Mouse (Mus musculus) cerebellum, postnatal 4 days (tissue): ENCODE measurements around the gene Acap1.
A peak's percentile ranks its signal among the peaks of the same experiment; 100 is the strongest.

ENCODE experiments used
- DNase-seq, 2 experiments: peaks; one replicate each; pipeline ENCODE4 v3.0.0; 2022; ENCODE audit warnings: low spot score in 2 of 2, mixed read lengths in 1 of 2

Acap1 gene

DNA sequence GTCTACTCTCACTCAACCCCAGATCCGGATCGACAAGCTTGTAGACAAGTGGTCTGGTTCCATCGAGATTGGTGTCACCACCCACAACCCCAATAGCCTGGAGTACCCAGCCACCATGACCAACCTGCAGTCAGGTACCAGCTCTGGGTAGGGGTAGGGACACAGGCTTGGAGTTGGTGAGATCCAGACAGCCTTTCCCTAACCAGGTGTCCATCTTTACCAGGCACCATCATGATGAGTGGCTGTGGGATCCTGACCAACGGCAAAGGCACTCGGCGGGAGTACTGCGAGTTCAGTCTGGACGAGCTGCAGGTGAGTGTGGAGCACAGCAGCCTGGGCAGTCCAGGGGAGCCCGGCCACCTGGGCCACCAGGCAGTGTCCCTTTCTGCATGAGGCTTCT is 9.0 kb upstream of the Acap1 start:
- no peak for DNase-seq

DNA sequence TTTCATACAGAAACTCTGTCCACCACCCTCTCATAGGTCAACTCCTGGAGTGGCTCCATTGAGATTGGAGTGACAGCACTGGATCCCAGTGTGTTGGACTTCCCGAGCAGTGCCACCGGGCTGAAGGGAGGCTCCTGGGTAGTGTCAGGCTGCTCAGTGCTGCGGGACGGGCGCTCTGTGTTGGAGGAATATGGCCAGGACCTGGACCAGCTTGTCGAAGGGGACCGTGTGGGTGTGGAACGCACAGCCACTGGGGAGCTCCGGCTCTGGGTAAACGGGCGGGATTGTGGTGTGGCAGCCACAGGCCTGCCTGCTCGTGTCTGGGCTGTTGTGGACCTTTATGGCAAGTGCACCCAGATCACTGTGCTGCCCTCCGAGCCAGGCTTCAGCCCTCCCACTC is 7.6 kb upstream of the Acap1 start:
- no peak for DNase-seq

DNA sequence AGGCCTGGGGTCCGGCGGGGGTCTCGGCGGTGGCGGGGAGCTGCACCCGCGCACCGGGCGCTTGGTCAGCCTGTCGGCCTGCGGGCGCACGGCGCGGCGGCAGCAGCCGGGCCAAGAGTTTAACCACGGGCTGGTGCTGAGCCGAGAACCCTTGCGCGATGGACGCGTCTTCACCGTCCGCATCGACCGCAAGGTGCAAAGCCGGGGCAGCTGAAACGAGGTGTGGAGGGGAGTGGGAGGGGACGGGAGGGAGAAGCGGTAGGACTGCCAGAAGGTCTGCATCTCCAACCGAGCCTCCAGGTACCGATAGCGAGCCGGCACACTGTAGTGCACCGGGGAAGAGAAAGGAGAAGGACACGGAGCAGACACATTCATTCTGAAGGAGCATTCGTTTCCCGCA is 6.7 kb upstream of the Acap1 start:
- no peak for DNase-seq

DNA sequence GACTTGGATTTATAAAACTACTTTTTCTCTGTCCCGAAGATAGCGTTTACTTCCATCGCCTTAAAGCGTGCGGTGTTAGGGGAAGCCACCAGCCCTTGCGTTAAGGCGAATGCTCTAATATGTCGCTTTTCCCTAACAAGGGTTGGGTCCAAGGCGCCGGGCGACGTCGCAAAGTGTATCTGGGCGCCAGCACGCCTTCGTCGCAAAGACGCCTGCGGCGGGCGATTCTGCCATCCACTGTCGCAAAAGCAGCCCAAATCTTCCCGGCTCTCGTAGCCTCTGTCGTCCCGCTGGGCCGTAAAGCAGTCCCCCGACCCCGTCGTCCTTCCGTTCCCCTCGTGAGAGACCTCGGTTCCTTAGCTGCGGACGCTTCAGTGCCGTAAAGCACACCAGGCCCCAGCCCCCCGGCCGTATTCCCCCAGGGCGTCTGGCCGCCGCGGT is 6.1 kb upstream of the Acap1 start:
- peak; percentile 81 to 93 for DNase-seq

DNA sequence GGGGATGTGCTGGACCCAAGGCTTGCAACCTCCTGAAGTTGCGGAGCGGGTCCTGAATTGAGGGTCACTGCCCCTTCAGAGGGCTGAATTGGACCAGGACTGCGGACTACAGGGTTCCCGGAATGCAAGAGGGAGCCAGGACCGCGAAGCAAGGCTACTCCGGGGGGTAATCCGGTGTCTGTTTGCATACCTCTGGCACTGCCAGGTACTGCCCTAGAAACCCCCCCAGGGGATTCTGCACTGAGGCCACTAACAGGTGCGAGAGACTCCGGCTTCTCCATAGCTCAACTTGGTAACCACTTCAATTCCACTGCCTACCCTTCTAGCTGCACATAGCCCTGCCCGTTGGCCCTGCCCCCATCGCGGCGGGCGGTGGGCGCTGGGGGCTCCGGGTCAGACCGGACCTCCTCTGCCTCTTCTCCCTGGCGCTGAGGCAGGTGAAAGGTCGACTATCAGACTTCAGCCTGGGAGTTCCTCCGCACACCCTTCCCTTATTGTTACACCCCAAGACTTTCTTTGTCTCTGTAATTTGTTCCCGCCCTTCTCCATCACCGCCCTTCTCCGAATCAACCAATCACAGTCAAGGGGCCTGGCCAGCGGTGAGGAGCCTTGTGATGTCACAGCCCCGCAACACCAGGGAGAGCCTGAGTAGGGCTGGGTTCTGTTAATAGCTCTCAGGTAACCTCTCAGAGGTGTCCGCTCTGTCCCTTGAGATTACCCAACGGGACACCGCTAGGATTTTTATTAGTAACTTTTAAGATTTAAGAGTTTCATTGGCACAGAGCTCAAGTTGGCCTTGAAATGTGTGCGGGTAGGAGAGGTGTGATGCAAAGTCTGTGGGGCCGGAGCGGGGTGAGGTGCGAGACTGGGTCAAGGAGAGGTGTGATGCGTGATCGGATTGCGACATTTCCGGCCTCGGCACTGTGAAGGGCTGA is 5.4 kb upstream of the Acap1 start, which contains the start of the genes 2810408A11Rik and Neurl4:
2810408A11Rik (minus strand) TSS at position 517 of the 935 bp plus-strand sequence.
Neurl4 (plus strand) TSS at position 602 of the 935 bp plus-strand sequence.
- DNase-seq: peak; percentile 47 to 78

DNA sequence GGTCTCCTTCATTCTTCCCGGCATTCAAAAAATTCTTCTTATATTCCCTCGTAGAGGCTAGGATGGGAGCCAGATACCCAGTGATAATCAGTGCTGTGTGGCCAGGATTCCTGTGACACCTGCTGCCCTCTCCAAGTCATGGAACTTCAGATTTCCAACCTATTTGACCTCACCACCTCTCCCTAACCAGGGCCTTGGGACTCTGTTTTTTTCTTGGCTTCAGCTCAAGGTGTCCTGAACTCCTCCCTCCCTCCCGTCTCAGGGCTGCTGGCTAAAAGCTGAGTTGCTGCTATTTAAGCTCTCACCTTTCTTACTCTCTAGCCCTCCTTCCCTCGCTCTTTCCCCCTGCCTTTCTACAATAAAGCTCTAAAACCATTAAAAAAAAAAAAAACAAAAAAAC is 4.5 kb upstream of the Acap1 start:
- no peak for DNase-seq

DNA sequence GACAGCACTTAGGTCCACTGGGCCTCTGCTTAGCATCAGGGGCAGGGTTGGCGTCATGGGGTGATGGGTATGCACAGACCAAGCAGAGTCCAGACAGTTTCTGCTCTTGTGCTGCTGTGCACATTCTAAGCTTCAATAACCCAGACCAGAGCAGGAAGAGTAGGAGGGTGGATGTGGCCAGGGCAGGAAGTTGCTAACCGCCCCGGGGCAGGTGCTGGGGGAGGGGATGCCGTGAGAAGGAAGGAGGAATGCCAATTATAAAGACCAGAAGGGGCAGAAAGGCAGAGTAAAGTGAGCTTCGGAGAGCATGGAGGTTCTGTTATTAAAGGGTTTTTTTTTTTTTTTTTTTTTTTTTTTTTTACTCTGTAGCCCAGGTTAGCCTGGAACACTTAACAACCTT is 668 bp downstream of the Acap1 start:
- DNase-seq: no peak

DNA sequence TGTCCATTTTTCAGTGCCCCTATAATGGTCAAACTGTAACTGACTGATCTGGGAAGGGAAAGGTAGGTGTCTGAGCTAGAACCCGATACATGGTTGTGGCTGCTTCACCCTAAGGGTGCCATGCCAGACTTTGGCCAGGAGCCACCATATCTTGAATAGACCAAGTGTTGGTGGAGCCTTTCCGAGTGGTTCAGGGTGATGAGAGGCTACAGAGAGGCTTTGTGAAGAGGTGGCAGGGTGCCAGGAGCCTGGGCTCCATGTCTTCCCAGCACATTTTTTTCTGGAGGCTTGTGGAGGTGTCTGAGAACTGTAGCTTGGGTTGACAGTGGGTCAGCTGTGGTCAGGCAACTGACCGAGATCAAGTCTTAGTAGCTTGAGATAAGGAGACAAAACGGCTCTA is 3.9 kb downstream of the Acap1 start:
- no peak for DNase-seq

DNA sequence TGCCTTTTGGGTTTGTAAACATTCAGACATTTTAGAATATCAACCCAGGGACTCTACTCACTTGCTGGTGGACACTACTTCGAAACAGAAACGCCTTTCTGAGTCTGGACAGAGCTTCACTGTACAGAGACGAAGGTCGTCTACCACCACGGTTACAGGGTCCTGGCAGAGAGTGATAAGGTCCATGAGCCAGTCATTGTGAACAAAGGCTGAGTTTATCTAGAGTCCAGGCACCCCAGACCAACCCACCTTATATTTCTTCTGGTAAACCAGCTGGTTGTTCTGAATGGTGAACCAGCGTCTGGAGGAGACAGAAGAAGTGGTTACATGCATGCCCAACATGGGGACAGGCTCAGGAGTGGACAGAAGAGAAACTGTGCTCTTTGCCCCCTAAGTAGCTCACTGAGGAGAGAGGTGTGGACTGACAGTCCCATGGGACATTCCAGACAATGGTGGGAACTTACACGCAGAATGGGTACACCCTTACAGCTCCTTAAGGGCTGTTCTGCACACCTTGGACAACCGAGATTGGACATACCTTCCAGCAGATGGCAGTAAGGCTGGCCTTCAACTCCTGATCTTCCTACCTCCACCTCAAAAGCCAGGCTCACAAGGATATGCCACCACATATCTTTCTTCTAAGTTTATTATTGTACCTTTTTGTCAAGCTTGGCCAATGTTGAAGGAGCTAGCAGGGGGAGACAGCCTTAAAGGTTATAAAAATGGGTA is 8.3 kb downstream of the Acap1 start:
- no peak for DNase-seq

DNA sequence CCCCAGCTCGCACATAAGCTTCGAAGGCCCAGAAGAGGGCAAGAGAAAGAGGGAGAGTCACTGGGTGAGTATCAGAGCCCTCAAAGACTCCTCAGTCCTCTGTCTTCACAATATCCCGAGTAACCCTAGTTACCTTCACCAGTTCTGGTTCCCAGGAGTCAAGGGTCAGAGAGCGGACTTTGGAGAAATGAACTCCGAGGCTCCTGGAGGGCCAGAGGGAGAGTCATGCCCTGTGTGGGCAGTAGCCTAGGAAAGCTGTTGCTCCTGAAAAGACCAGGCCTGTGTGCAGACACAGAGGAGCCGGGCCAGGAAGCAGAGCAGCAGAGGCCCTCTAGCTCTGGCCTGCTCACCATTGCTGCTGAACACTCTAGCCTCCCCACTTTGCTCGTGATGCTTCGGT is 10.7 kb downstream of the Acap1 start:
- DNase-seq: no peak

DNA sequence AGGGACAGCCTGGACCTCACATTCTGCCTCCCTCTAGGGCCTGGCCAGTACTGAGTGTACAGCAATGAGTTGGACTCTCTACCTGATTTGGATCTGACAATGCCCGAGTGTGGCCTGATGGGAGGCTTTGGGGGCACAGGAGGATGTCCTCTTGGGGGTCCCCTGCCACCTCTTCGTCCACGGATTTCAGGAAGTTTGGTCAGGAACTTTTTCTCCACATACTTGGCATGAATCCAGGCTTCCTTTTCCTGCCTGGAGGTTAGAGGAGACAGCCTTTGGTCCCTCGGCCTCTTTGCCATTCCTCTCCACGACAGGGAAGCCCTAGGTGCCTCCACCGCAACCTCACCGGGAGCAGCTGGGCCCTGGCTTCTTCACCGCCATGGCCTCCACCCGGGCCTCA is 11.1 kb downstream of the Acap1 start:
- DNase-seq: no peak

DNA sequence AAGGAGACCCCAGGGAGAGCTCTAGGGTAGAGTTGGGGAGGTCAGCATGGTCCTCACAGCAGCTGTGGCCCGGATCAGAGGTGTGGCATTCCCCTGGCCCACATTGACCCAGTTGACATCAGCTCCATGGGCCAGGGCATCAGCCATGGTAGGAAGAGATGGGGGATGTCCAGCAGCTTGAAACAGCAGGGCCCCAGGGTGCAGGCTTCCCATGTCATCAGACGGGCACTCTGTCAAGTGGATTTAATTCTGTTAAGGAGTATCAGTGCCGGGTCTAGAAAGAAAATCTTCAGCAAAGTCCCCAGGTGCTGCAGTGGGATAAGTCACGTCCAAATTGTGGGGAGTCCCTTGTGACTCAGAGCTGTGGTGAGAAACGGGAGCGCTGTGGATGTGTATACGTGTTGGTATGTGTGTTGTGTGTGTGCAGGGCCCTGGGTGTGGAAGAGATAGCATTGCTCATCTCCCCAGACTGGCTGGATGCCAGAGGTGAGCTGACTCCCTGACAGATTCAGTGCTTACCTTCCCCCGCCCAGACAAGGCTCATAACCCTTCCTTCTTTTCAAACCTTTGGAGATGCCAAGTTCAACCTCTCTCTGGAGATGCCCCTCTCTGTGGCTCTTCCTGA is 11.7 kb downstream of the Acap1 start:
- no peak for DNase-seq

DNA sequence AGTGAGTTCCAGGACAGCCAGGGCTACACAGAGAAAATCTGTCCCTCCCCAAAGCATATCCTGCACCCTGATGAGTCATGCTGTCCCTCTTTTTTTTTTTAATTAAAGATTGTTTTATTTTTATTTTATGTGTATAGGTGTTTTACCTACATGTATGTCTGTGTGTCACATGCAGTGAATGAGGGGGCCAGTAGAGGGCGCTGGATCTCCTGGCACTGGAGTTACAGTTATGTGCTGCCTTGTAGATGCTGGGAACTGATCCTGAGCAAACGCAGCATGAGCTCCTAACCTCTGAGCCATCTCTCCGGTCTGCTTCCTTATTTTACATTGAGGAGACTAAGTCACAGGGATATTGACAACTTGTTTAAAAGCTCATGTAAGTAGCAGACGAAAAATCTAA is 12.3 kb downstream of the Acap1 start:
- no peak for DNase-seq

DNA sequence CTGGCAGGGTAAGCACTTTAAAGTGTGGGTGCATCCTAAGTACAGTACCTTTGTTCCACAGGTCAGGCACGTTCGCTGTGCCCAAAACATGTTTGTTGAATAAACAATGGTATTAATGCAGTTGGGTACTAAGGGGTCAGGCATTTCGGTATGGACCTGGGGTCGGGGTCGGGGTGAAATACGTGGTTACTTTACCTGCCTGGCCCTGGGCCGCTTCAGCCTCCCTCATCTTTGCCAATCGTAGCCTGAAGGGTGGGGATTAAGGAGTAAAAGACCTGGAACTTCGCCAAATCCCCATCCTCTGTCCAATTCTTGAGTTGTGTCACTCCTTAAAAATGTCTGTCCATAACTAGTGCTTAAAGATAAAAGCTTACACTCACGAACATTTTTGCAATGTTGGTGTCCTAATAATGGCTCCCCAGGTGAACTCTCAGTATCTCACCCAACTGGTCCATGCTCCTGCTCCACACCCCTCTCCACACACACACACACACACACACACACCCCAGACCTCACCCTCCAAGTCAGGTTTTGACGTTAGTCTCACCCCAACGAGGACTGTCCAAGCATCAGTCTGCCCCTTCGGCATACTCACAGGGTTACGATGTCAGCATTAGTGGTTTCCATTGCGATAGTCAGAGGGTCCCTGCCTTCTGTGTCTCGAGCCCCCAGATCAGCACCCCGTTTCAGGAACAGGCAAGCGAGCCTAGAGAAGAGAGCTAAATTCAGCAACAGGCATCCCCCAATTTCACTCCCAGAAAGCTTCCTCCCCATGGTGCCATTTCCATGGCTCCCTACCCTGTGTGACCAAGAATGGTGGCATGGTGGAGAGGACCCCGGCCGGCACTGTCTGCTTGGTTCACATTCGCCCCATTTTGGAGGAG is 13.3 kb downstream of the Acap1 start:
- DNase-seq: no peak

DNA sequence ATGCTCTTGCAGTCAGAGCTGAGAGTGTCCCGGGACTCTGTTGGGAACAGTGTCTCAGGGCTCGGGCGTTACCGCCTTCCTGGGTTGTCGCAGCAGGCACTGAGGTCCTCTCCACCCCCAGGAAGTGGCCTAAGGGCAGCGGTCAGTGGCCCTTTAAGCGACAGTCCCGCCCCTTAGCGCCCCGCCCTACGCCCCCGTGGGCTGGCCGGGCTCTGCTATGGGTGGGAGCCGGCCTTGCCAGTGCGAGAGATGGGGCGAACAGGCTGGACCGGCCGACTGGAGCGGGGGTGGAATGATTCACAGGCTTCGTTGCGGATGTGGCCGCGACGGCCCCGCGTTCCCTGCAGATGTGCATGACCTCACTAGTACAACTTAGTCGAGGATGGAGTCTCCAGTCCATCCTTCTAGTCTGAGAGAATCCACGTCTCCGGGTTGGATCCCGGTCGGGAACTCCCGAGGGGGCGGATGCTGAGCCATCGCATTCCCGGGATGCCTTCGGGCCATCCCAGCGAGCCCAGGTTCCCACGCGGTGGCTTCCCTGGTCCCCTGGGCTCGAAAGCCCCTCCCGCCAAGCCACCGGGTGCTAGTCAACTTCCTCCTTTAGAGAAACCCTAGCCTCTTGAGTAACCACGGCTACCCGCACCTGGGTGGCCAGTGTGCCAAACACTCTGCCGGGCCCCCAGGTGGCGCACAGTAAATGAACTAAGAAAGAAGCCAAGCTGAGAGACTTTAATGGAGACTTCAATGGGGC is 14.3 kb downstream of the Acap1 start, which contains the start of gene Kctd11:
Kctd11 (minus strand) TSS at position 554 of the 751 bp plus-strand sequence.
- peak; percentile 49 to 63 for DNase-seq

DNA sequence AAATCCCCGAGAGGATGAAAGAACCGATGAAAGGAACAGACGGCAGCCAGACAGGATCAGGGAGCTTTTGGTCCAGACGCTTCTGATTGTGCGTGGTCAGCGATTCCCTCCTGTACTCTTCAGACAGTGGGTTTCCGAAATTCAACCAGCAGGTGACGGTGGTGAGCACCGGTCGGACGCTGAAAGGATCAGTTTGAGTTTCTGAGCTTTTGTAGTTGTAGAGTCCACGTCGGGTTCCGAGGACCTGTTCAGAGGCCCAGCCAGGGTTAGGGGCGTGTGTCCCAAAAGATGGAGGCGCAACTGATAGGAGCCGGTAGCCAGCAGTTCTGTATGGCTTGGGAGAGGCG is 14.9 kb downstream of the Acap1 start:
- peak in 1 of 2 experiments; percentile 62 for DNase-seq

DNA sequence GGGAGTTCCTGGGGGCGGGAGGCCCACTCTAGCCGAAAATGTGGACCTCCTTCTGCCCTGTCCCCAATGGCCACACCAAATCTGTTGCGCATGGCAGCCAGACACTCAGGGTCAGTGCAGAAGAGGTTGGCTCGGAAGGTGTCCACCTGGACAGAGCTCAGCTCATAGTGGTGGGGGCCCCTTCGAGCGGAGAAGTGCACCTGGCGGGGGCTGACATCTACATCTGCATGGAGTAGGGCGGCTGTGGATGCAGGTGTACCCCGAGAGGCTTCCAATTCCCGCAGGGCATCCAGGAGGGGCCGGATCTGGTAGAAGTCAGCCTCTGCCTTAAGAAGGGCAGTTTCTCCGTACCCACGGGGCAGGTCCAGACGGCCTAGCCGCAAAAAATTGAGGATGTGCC is 15.6 kb downstream of the Acap1 start:
- no peak for DNase-seq

DNA sequence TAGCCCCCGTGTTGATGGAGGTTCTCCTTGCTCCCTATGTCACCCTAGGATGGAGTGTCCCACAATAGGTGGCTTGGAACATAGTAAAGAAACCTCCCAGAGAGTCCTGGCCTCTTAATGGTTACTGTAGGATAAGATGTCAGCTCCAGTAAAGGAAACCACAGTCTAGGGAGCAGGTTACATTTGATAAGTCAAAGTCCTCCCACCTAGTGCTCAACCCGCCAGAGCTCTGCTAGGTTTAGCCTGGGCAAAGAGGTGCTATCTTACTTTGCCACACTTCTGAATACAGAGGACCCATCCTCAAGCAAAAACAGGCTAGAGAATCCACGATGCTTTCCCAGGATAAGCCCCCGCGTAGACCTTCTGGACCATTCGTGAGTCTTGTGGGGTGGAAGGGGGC is 16.4 kb downstream of the Acap1 start:
- DNase-seq: no peak

DNA sequence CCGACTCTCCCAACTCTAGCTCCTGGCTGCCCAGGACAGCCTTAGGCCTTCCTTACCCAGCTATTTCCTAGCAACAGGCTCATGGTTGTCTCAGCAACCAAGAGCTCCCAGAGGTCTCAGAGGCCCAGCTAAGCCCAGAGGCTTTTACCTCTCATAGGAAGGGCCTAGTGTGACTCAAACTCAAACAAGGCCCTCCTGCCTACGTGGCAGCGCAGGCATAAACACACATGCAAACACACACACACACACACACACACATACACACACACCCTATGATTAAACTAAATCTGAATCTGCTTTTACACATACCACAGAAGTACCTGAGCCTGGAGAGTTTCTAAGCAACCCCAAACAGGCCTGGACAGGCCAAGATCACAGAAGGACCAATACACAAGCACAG is 16.9 kb downstream of the Acap1 start:
- no peak for DNase-seq

DNA sequence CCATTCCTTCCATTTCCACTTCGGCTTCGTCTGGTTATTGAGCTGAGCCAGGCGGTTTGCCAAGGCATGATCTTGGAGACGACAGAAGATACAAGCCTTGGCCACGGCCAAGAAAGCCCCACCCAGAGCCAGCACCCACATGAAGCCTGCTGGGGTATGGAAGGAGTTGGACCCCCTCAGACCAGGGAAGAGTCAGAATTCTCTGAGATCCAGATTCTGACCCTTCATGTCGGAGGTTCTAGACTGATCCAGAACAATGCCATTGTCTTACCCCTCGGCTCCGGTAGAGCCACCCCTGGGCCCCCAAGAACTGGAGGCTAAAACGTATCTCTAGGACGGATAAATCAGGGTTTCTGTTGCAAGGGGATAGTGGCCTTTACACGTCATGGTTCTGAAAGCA is 17.5 kb downstream of the Acap1 start, which contains the start of gene Tmem95:
Tmem95 (minus strand) TSS at position 141 of the 400 bp plus-strand sequence.
- no peak for DNase-seq
